29 mouse cellular contexts compared by ENCODE assay signal in genomic region chr10:82746988-82747850, GRCm38 (mm10). TPM values are rescaled to one million over a fixed set of nuclear protein-coding genes. Genes with fewer than 3 reads are reported as not detected.
A peak's percentile ranks its signal among the peaks of the same experiment; 100 is the strongest.
DNase-seq lines count a peak whose midpoint lies in the region; ATAC-seq lines count a peak whose summit lies in the region.
"Had no signal": no experiment of that assay in that cellular context is flagged by ENCODE, and none has a peak within 500 bp of the region (broad histone marks: within the 10 kb centered on the region; RNA-seq: fewer than 3 reads in every experiment).

No protein-coding gene starts in this region.

- peaks cover 8% of the 10 kb centered on the region for H3K4me1 ChIP-seq in liver, embryonic 12.5 days
- H3K4me1 ChIP-seq: embryonic facial prominence, embryonic 13.5 days; heart, embryonic 10.5 days; heart, embryonic 15.5 days; hindbrain, embryonic 13.5 days; midbrain, embryonic 13.5 days; stomach, embryonic 15.5 days had no signal

- intact Hi-C loops in left cerebral cortex, postnatal 14 days (cut with DNase I) = loop anchor here (5.0 kb wide), 1 partner anchor 35 kb away; no protein-coding TSS in a partner anchor

- no peak overlapping the region for H3K4me2 ChIP-seq in liver, embryonic 12.5 days
- H3K4me2 ChIP-seq: embryonic facial prominence, embryonic 13.5 days; heart, embryonic 15.5 days; hindbrain, embryonic 13.5 days; midbrain, embryonic 13.5 days; stomach, embryonic 15.5 days had no signal

- H3K9me3 ChIP-seq in liver, embryonic 12.5 days (replicated peaks) = no peaks in the 10 kb centered on the region
- H3K9me3 ChIP-seq: embryonic facial prominence, embryonic 13.5 days; heart, embryonic 10.5 days; heart, embryonic 15.5 days; hindbrain, embryonic 13.5 days; midbrain, embryonic 13.5 days; stomach, embryonic 15.5 days had no signal

- H3K9ac ChIP-seq in liver, embryonic 12.5 days = no peak overlapping the region
- H3K9ac ChIP-seq: embryonic facial prominence, embryonic 13.5 days; heart, embryonic 15.5 days; hindbrain, embryonic 13.5 days; liver, embryonic 14.5 days; midbrain, embryonic 13.5 days; stomach, embryonic 15.5 days had no signal

- 0 out of 2 replicates have a peak, but pooled peaks have one; percentile 35 for ATAC-seq in liver, embryonic 12.5 days
- ATAC-seq: forebrain, embryonic 16.5 days; midbrain, embryonic 13.5 days had no signal

- H3K27ac ChIP-seq in liver, embryonic 12.5 days = no peak overlapping the region
- H3K27ac ChIP-seq: embryonic facial prominence, embryonic 13.5 days; heart, embryonic 10.5 days; heart, embryonic 15.5 days; hindbrain, embryonic 13.5 days; left cerebral cortex, adult 2 months; liver, embryonic 14.5 days; midbrain, embryonic 13.5 days; stomach, embryonic 15.5 days had no signal

- H3K4me3 ChIP-seq in liver, embryonic 12.5 days = no peak overlapping the region
- H3K4me3 ChIP-seq: embryonic facial prominence, embryonic 13.5 days; erythroblast, embryonic 14.5 days; heart, embryonic 10.5 days; heart, embryonic 15.5 days; hindbrain, embryonic 13.5 days; left cerebral cortex, adult 2 months; midbrain, embryonic 13.5 days; stomach, embryonic 15.5 days had no signal

- peaks cover 85% of the 10 kb centered on the region for H3K36me3 ChIP-seq in liver, embryonic 12.5 days

- 85% methylated on average over 15 of the region's 15 CpGs for WGBS in liver, embryonic 12.5 days (ENCODE audit: insufficient replicate concordance)

- DNase-seq in liver = no peak
- peak; percentile 41 for DNase-seq in ES-CJ7 (ENCODE audit: low read depth, low spot score)
- DNase-seq in ZHBTc4 (ENCODE audit: low read depth, low spot score) = peak; percentile 52
- no peak for DNase-seq in left cerebral cortex, postnatal 14 days (ENCODE audit: low spot score in 2 of 2)
- no peak for DNase-seq in c-Kit-positive CD71-positive TER-119-positive erythroid progenitor cells, embryonic 14.5 days (ENCODE audit: low spot score)
- no peak for DNase-seq in lung, postnatal 10 days
- DNase-seq: adrenal gland, postnatal 25 days; cerebellum, adult 18-20 months; cerebellum, postnatal 10 days; gastrocnemius, postnatal 10 days; kidney, adult 11 months; kidney, postnatal 14 days; left cerebral cortex, postnatal 4 days; lung, adult 2 months; lung, postnatal 14 days; right cerebral cortex, postnatal 25 days; thymus, postnatal 14 days had no signal

- no peaks in the 10 kb centered on the region for H3K27me3 ChIP-seq in liver, embryonic 12.5 days (replicated peaks)
- H3K27me3 ChIP-seq: embryonic facial prominence, embryonic 13.5 days; heart, embryonic 15.5 days; hindbrain, embryonic 13.5 days; midbrain, embryonic 13.5 days; stomach, embryonic 15.5 days had no signal

RNA-seq across cellular contexts. Expression of gene Nfyb, which starts 16.7 kb away (rescaled TPM):
- polyA plus RNA-seq in liver, embryonic 12.5 days (2016; fragmentation: Nextera tagmentation; extraction: Ambion mirVana) = 39.4 and 40.4 TPM in 2 replicates
- 10 to 100 TPM; 61.6 to 70.6 TPM for total RNA-seq in left cerebral cortex, postnatal 14 days (2021)

RNA-seq across cellular contexts. Expression of gene Hcfc2, which starts 51.3 kb away (rescaled TPM):
- 18.1 and 20.2 TPM in 2 replicates for polyA plus RNA-seq in liver, embryonic 12.5 days (2016; fragmentation: Nextera tagmentation; extraction: Ambion mirVana)
- total RNA-seq in left cerebral cortex, postnatal 14 days (2021) = 10 to 100 TPM; 33.0 to 36.3 TPM

RNA-seq across cellular contexts. Expression of gene Glt8d2, which starts 56.8 kb away (rescaled TPM):
- 0.44 and 0.74 TPM in 2 replicates for polyA plus RNA-seq in liver, embryonic 12.5 days (2016; fragmentation: Nextera tagmentation; extraction: Ambion mirVana)
- total RNA-seq in left cerebral cortex, postnatal 14 days (2021) = 1 to 10 TPM; 9.1 to 9.4 TPM
- total RNA-seq: megakaryocyte-erythroid progenitor cell, adult 5-6 weeks had no signal
- polyA plus RNA-seq: erythroblast, embryonic 14.5 days had no signal

Comparison
In these comparisons a context has a peak if more than half of its experiments do, and no peak if none do; other contexts are left out.
1. DNase-seq: peak in ES-CJ7 (single experiment) and ZHBTc4 (single experiment); none in liver (single experiment), left cerebral cortex, postnatal 14 days (0 of 2), c-Kit-positive CD71-positive TER-119-positive erythroid progenitor cells, embryonic 14.5 days (single experiment) and lung, postnatal 10 days (single experiment).